In the genomic region with DNA sequence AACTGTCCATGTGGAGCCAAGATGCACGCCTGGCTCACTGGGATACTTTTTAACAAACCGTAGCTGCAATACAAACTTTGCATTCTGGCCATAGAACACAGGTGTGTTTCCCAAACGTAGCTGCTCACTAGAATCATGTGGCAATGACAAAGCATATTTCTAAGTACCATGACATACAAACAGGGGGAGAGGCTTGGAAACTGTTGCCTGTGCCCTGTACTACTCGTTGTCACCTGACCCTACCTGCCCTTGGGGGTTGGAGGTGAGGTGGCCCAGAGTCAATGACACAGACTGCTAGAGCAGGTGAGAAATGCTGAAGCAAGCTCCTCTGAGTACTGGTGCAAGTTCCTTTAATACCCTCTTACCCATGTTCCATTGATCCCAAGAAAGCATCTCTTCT, we compare ENCODE assay signal across 21 mouse cellular contexts.
"Had no signal": no experiment of that assay in that cellular context is flagged by ENCODE, and none has a peak within 500 bp of the region (broad histone marks: within the 10 kb centered on the region; RNA-seq: fewer than 3 reads in every experiment).

No protein-coding gene starts in this region.

- H3K4me1 ChIP-seq: liver, embryonic 13.5 days; megakaryocyte, embryonic 14.5 days; midbrain, embryonic 10.5 days; midbrain, embryonic 13.5 days; neural tube, embryonic 13.5 days; stomach, embryonic 15.5 days had no signal

- ATAC-seq: intestine, postnatal 0 days; midbrain, embryonic 13.5 days; midbrain, embryonic 16.5 days had no signal

- H3K36me3 ChIP-seq: liver, embryonic 13.5 days; midbrain, embryonic 10.5 days; midbrain, embryonic 13.5 days; neural tube, embryonic 13.5 days; stomach, embryonic 15.5 days had no signal

- H3K27me3 ChIP-seq: liver, embryonic 13.5 days; midbrain, embryonic 13.5 days; neural tube, embryonic 13.5 days; stomach, embryonic 15.5 days had no signal

- DNase-seq: kidney, adult 9 months; kidney, postnatal 10 days; kidney, postnatal 36 days; layer of hippocampus, postnatal 36 days; liver, embryonic 13.5 days; lung, embryonic 14.5 days; retina, postnatal 1 day; right cerebral cortex, postnatal 25 days; spleen, adult 18-20 months; thymus, adult 2 months; thymus, postnatal 14 days; thymus, postnatal 4 days had no signal

- H3K27ac ChIP-seq: left cerebral cortex, adult 2 months; liver, embryonic 13.5 days; midbrain, embryonic 10.5 days; midbrain, embryonic 13.5 days; neural tube, embryonic 13.5 days; stomach, embryonic 15.5 days had no signal

- H3K4me2 ChIP-seq: liver, embryonic 13.5 days; lung, embryonic 14.5 days; midbrain, embryonic 13.5 days; neural tube, embryonic 13.5 days; stomach, embryonic 15.5 days had no signal

- H3K9me3 ChIP-seq: liver, embryonic 13.5 days; megakaryocyte, embryonic 14.5 days; midbrain, embryonic 10.5 days; midbrain, embryonic 13.5 days; neural tube, embryonic 13.5 days; stomach, embryonic 15.5 days had no signal

- H3K9ac ChIP-seq: liver, embryonic 13.5 days; lung, embryonic 14.5 days; midbrain, embryonic 13.5 days; neural tube, embryonic 13.5 days; stomach, embryonic 15.5 days had no signal

- H3K4me3 ChIP-seq: left cerebral cortex, adult 2 months; liver, embryonic 13.5 days; megakaryocyte, embryonic 14.5 days; midbrain, embryonic 10.5 days; midbrain, embryonic 13.5 days; myocyte; neural tube, embryonic 13.5 days; stomach, embryonic 15.5 days had no signal
